Comparison of ENCODE assay signal across 10 mouse cellular contexts in the genomic region with DNA sequence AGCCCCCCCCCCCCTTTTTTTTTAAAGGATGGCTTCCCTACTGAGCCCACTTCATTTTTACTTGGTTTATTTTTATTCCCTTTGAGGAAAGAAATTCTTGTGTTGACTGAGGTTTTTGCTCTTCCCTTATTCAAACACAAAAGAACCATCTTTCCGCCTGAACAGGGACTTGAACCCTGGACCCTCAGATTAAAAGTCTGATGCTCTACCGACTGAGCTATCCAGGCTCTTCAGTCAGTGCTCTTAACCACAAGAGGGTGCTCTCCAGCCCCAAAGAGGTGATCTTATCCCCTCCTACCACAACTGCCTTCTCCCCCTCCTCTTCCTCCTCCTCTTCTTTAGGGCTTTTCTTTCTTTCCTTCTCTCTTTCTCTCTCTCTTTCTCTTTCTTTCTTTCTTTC. TPM values are rescaled to one million over a fixed set of nuclear protein-coding genes. Genes with fewer than 3 reads are reported as not detected.
DNase-seq lines count a peak whose midpoint lies in the region; ATAC-seq lines count a peak whose summit lies in the region.
"Had no signal": no experiment of that assay in that cellular context is flagged by ENCODE, and none has a peak within 500 bp of the region (broad histone marks: within the 10 kb centered on the region; RNA-seq: fewer than 3 reads in every experiment).

No protein-coding gene starts in this region.

- H3K9me3 ChIP-seq in hindbrain, embryonic 13.5 days: no peaks in the 10 kb centered on the region
- H3K9me3 ChIP-seq: hindbrain, embryonic 15.5 days; limb, embryonic 13.5 days had no signal

- no peak overlapping the region for H3K4me2 ChIP-seq in hindbrain, embryonic 13.5 days
- H3K4me2 ChIP-seq: hindbrain, embryonic 15.5 days; limb, embryonic 13.5 days had no signal

- no peaks in the 10 kb centered on the region for H3K27me3 ChIP-seq in hindbrain, embryonic 13.5 days
- H3K27me3 ChIP-seq: hindbrain, embryonic 15.5 days; limb, embryonic 13.5 days had no signal

- H3K27ac ChIP-seq in hindbrain, embryonic 13.5 days: no peak overlapping the region
- H3K27ac ChIP-seq: hindbrain, embryonic 15.5 days; limb, embryonic 13.5 days had no signal

- intact Hi-C loops in heart, postnatal 10 days (cut with DNase I): loop anchor here (2.0 to 5.0 kb wide), 2 partner anchors 33 to 178 kb away; no protein-coding TSS in a partner anchor

- DNase-seq in heart, postnatal 10 days: peak; percentile 45 to 51
- DNase-seq in heart, adult 11 months: no peak
- DNase-seq in A20 (ENCODE audit: low read depth, low spot score): peak; percentile 73
- peak; percentile 50 for DNase-seq in NIH3T3 (ENCODE audit: low read depth)
- DNase-seq in lung, postnatal 36 days: peak; percentile 70
- no peak for DNase-seq in cerebellum, postnatal 25 days
- no peak for DNase-seq in cerebellum, adult 11-12 months

- ATAC-seq in hindbrain, embryonic 13.5 days (ENCODE audit: low FRiP score): no peak

- 32% methylated on average over 2 of the region's 2 CpGs for WGBS in hindbrain, embryonic 13.5 days

- H3K4me3 ChIP-seq in hindbrain, embryonic 13.5 days: no peak overlapping the region
- H3K4me3 ChIP-seq: hindbrain, embryonic 15.5 days; limb, embryonic 13.5 days had no signal

- peaks cover 8% of the 10 kb centered on the region for H3K4me1 ChIP-seq in hindbrain, embryonic 13.5 days (replicated peaks)

- H3K9ac ChIP-seq in hindbrain, embryonic 13.5 days: no peak overlapping the region
- H3K9ac ChIP-seq: hindbrain, embryonic 15.5 days; limb, embryonic 13.5 days had no signal

- H3K36me3 ChIP-seq in hindbrain, embryonic 13.5 days: 0 out of 2 replicates have a peak, but pooled peaks cover 2% of the 10 kb centered on the region
- H3K36me3 ChIP-seq: hindbrain, embryonic 15.5 days; limb, embryonic 13.5 days had no signal

RNA-seq across cellular contexts. Expression of a gene that starts 5.1 kb away (rescaled TPM):
- total RNA-seq in heart, postnatal 10 days (2021): 1 to 10 TPM; 2.1 to 2.2 TPM
- polyA plus RNA-seq in hindbrain, embryonic 13.5 days (2015; fragmentation: Nextera tagmentation; extraction: Ambion mirVana): 2.7 and 2.8 TPM in 2 replicates

RNA-seq across cellular contexts. Expression of a gene that starts 14.5 kb away (rescaled TPM):
- total RNA-seq in heart, postnatal 10 days (2021): 100 to 1,000 TPM; 423 to 428 TPM
- polyA plus RNA-seq in hindbrain, embryonic 13.5 days (2015; fragmentation: Nextera tagmentation; extraction: Ambion mirVana): 200 and 202 TPM in 2 replicates

RNA-seq across cellular contexts. Expression of a gene that starts 26.5 kb away (rescaled TPM):
- total RNA-seq in heart, postnatal 10 days (2021): 10 to 100 TPM; 15.4 to 16.1 TPM
- polyA plus RNA-seq in hindbrain, embryonic 13.5 days (2015; fragmentation: Nextera tagmentation; extraction: Ambion mirVana): 58.6 and 59.5 TPM in 2 replicates

RNA-seq across cellular contexts. Expression of a gene that starts 27.3 kb away (rescaled TPM):
- 10 to 100 TPM; 70.7 to 76.3 TPM for total RNA-seq in heart, postnatal 10 days (2021)
- 105 and 111 TPM in 2 replicates for polyA plus RNA-seq in hindbrain, embryonic 13.5 days (2015; fragmentation: Nextera tagmentation; extraction: Ambion mirVana)

RNA-seq across cellular contexts. Expression of a gene that starts 31.2 kb away (rescaled TPM):
- 1,000 to 10,000 TPM; 1,137 to 1,217 TPM for total RNA-seq in heart, postnatal 10 days (2021)
- polyA plus RNA-seq in hindbrain, embryonic 13.5 days (2015; fragmentation: Nextera tagmentation; extraction: Ambion mirVana): 81.8 and 87.5 TPM in 2 replicates

Comparison
In these comparisons a context has a peak if more than half of its experiments do, and no peak if none do; other contexts are left out.
1. DNase-seq: peak in heart, postnatal 10 days (2 of 2), A20 (single experiment), NIH3T3 (single experiment) and lung, postnatal 36 days (single experiment); none in heart, adult 11 months (single experiment), cerebellum, postnatal 25 days (0 of 2) and cerebellum, adult 11-12 months (single experiment).